Mouse (Mus musculus): ENCODE results near the gene Sft2d2. TPM values are rescaled to one million over a fixed set of nuclear protein-coding genes. Genes with fewer than 3 reads are reported as not detected.

Sft2d2 gene
- polyA plus RNA-seq, 2 experiments: 21.1 to 26.9 TPM

- Histone ChIP-seq H3K27me3 (ENCODE audit: control insufficient read depth, insufficient read depth, low read length) (no peaks in the 10 kb centered on the region), H3K4me1 (ENCODE audit: control insufficient read depth, insufficient read depth, low read length) (no peaks in the 10 kb centered on the region), H3K27ac (replicated peaks; ENCODE audit: low read depth, low read length) (no peak overlapping the region), H3K36me3 (ENCODE audit: control insufficient read depth, insufficient read depth, low read length) (no peaks in the 10 kb centered on the region), H3K4me2 (replicated peaks; ENCODE audit: low read depth, low read length, severe bottlenecking) (no peak overlapping the region), H3K9me3 (ENCODE audit: control insufficient read depth, low read length) (no peaks in the 10 kb centered on the region), H3K9ac (ENCODE audit: low read depth, low read length, severe bottlenecking) (no peak overlapping the region), H3K4me3 (replicated peaks; ENCODE audit: low read length) (no peak overlapping the region)
- WGBS: 74% methylated on average over 4 of the region's 4 CpGs
- no peak for TF ChIP-seq POLR2A (IDR thresholded peaks at IDR 0.05; ENCODE audit: borderline replicate concordance, extremely low read depth, insufficient read depth, insufficient read length)
- ATAC-seq (ENCODE audit: low FRiP score, low read depth) (no peak), DNase-seq (ENCODE audit: low spot score) (no peak)
Observed at GRCm38 (mm10) chr1:165201445-165202012, 7.3 kb upstream of the Sft2d2 start.

- DNase-seq (ENCODE audit: low spot score) (no peak), ATAC-seq (ENCODE audit: low FRiP score, low read depth) (no peak)
- H3K27me3 ChIP-seq (ENCODE audit: control insufficient read depth, insufficient read depth, low read length): no peaks in the 10 kb centered on the region
- H3K9me3 ChIP-seq (ENCODE audit: control insufficient read depth, low read length): no peaks in the 10 kb centered on the region
- H3K27ac ChIP-seq (replicated peaks; ENCODE audit: low read depth, low read length): no peak overlapping the region
- TF ChIP-seq POLR2A (IDR thresholded peaks at IDR 0.05; ENCODE audit: borderline replicate concordance, extremely low read depth, insufficient read depth, insufficient read length): no peak
- H3K4me2 ChIP-seq (replicated peaks; ENCODE audit: low read depth, low read length, severe bottlenecking): no peak overlapping the region
- H3K4me1 ChIP-seq (ENCODE audit: control insufficient read depth, insufficient read depth, low read length): no peaks in the 10 kb centered on the region
- WGBS: 80% methylated on average over 8 of the region's 8 CpGs
- H3K36me3 ChIP-seq (ENCODE audit: control insufficient read depth, insufficient read depth, low read length): no peaks in the 10 kb centered on the region
- H3K4me3 ChIP-seq (replicated peaks; ENCODE audit: low read length): no peak overlapping the region
- no peak overlapping the region for H3K9ac ChIP-seq (ENCODE audit: low read depth, low read length, severe bottlenecking)
Observed at GRCm38 (mm10) chr1:165200748-165201147, 6.5 kb upstream of the Sft2d2 start.

GRCm38 (mm10) chr1:165199639-165200038 lies 5.4 kb upstream of the Sft2d2 start:
- H3K4me1 ChIP-seq (ENCODE audit: control insufficient read depth, insufficient read depth, low read length): peaks cover 3% of the 10 kb centered on the region
- no peaks in the 10 kb centered on the region for H3K9me3 ChIP-seq (ENCODE audit: control insufficient read depth, low read length)
- no peaks in the 10 kb centered on the region for H3K27me3 ChIP-seq (ENCODE audit: control insufficient read depth, insufficient read depth, low read length)
- TF ChIP-seq POLR2A (IDR thresholded peaks at IDR 0.05; ENCODE audit: borderline replicate concordance, extremely low read depth, insufficient read depth, insufficient read length): no peak
- no peaks in the 10 kb centered on the region for H3K36me3 ChIP-seq (ENCODE audit: control insufficient read depth, insufficient read depth, low read length)
- no peak overlapping the region for H3K4me3 ChIP-seq (replicated peaks; ENCODE audit: low read length)
- H3K4me2 ChIP-seq (replicated peaks; ENCODE audit: low read depth, low read length, severe bottlenecking): no peak overlapping the region
- H3K9ac ChIP-seq (ENCODE audit: low read depth, low read length, severe bottlenecking): no peak overlapping the region
- H3K27ac ChIP-seq (replicated peaks; ENCODE audit: low read depth, low read length): no peak overlapping the region
- no peak for DNase-seq (ENCODE audit: low spot score)
- no peak for ATAC-seq (ENCODE audit: low FRiP score, low read depth)
- 77% methylated on average over 3 of the region's 3 CpGs for WGBS

- 60% methylated on average over 1 of the region's 1 CpGs for WGBS
- H3K27me3 ChIP-seq (ENCODE audit: control insufficient read depth, insufficient read depth, low read length): no peaks in the 10 kb centered on the region
- no peak overlapping the region for H3K4me3 ChIP-seq (replicated peaks; ENCODE audit: low read length)
- no peaks in the 10 kb centered on the region for H3K9me3 ChIP-seq (ENCODE audit: control insufficient read depth, low read length)
- ATAC-seq (ENCODE audit: low FRiP score, low read depth) (no peak), DNase-seq (ENCODE audit: low spot score) (no peak)
- no peak overlapping the region for H3K4me2 ChIP-seq (replicated peaks; ENCODE audit: low read depth, low read length, severe bottlenecking)
- no peaks in the 10 kb centered on the region for H3K36me3 ChIP-seq (ENCODE audit: control insufficient read depth, insufficient read depth, low read length)
- no peak overlapping the region for H3K9ac ChIP-seq (ENCODE audit: low read depth, low read length, severe bottlenecking)
- H3K27ac ChIP-seq (replicated peaks; ENCODE audit: low read depth, low read length): no peak overlapping the region
- no peak for TF ChIP-seq POLR2A (IDR thresholded peaks at IDR 0.05; ENCODE audit: borderline replicate concordance, extremely low read depth, insufficient read depth, insufficient read length)
- H3K4me1 ChIP-seq (ENCODE audit: control insufficient read depth, insufficient read depth, low read length): peaks cover 5% of the 10 kb centered on the region
Observed at GRCm38 (mm10) chr1:165198951-165199350, 4.7 kb upstream of the Sft2d2 start.

- 72% methylated on average over 3 of the region's 3 CpGs for WGBS
- Histone ChIP-seq H3K9me3 (ENCODE audit: control insufficient read depth, low read length) (no peaks in the 10 kb centered on the region), H3K27ac (replicated peaks; ENCODE audit: low read depth, low read length) (no peak overlapping the region), H3K4me1 (ENCODE audit: control insufficient read depth, insufficient read depth, low read length) (peaks cover 13% of the 10 kb centered on the region), H3K4me3 (replicated peaks; ENCODE audit: low read length) (no peak overlapping the region), H3K36me3 (ENCODE audit: control insufficient read depth, insufficient read depth, low read length) (no peaks in the 10 kb centered on the region), H3K27me3 (ENCODE audit: control insufficient read depth, insufficient read depth, low read length) (no peaks in the 10 kb centered on the region), H3K4me2 (replicated peaks; ENCODE audit: low read depth, low read length, severe bottlenecking) (no peak overlapping the region), H3K9ac (ENCODE audit: low read depth, low read length, severe bottlenecking) (no peak overlapping the region)
- DNase-seq (ENCODE audit: low spot score): no peak
- ATAC-seq (ENCODE audit: low FRiP score, low read depth): no peak
- no peak for TF ChIP-seq POLR2A (IDR thresholded peaks at IDR 0.05; ENCODE audit: borderline replicate concordance, extremely low read depth, insufficient read depth, insufficient read length)
Observed at GRCm38 (mm10) chr1:165197875-165198274, 3.6 kb upstream of the Sft2d2 start.
